Comparison of ENCODE assay signal across 19 mouse cellular contexts in genomic region chr16:67095916-67096315, GRCm38 (mm10).
DNase-seq lines count a peak whose midpoint lies in the region; ATAC-seq and TF ChIP-seq lines count a peak whose summit lies in the region.
"Had no signal": no experiment of that assay in that cellular context is flagged by ENCODE, and none has a peak within 500 bp of the region (broad histone marks: within the 10 kb centered on the region; RNA-seq: fewer than 3 reads in every experiment).

No protein-coding gene starts in this region.

- peak; percentile 78; the same call in 1 of the 2 replicates for ATAC-seq in cerebellum, adult (ENCODE audit: insufficient number of reproducible peaks, low FRiP score, low TSS enrichment)
- ATAC-seq: forebrain, embryonic 14.5 days; intestine, postnatal 0 days; Patski had no signal

- no peak for DNase-seq in cerebellum, adult 11 months
- DNase-seq in cerebellum, postnatal 10 days, result peak; percentile 36 to 44
- DNase-seq in cerebellum, adult 11-12 months, result no peak
- no peak for DNase-seq in layer of hippocampus, adult 2 months (ENCODE audit: low spot score in 2 of 2)
- DNase-seq in layer of hippocampus, adult 9-11 months, result no peak
- DNase-seq in adrenal gland, postnatal 4 days (ENCODE audit: low spot score in 2 of 2), result no peak
- no peak for DNase-seq in kidney, postnatal 25 days
- DNase-seq: adrenal gland, postnatal 10 days; adrenal gland, postnatal 36 days; gastrocnemius, adult 2 months; gastrocnemius, postnatal 14 days; kidney, adult 2 months had no signal

- peak overlapping the region; percentile 56; the same call in 1 of the 2 replicates for H3K27ac ChIP-seq in layer of hippocampus, adult 2 months
- H3K27ac ChIP-seq: forebrain, embryonic 10.5 days; gastrocnemius, adult 2 months; hindbrain, embryonic 12.5 days; hindbrain, embryonic 15.5 days had no signal

- no peak overlapping the region for H3K4me3 ChIP-seq in layer of hippocampus, adult 2 months
- H3K4me3 ChIP-seq: forebrain, embryonic 10.5 days; gastrocnemius, adult 2 months; hindbrain, embryonic 12.5 days; hindbrain, embryonic 15.5 days had no signal

- TF ChIP-seq CTCF in layer of hippocampus, adult 2 months (conservative IDR thresholded peaks at IDR 0.05), result no peak

Comparison
In these comparisons a context has a peak if more than half of its experiments do, and no peak if none do; other contexts are left out.
1. DNase-seq: peak in cerebellum, postnatal 10 days (2 of 2); none in cerebellum, adult 11 months (single experiment), cerebellum, adult 11-12 months (single experiment), layer of hippocampus, adult 2 months (0 of 2), layer of hippocampus, adult 9-11 months (single experiment), adrenal gland, postnatal 4 days (0 of 2) and kidney, postnatal 25 days (0 of 2).